Mouse (Mus musculus) testis, adult 2 months (tissue): ENCODE results near the gene Vkorc1l1. TPM values are rescaled to one million over a fixed set of nuclear protein-coding genes. Genes with fewer than 3 reads are reported as not detected.

Source experiments
- H3K27ac ChIP-seq: fragments of 200-500 bp; 2 replicates; pipeline ENCODE4 v1.5.1; 2012; ENCODE audit warnings: low read depth, low read length; ENCODE audit not compliant: control insufficient read depth, insufficient read depth
- H3K27me3 ChIP-seq: fragments of 200-500 bp; 2 replicates; pipeline ENCODE4 v1.6.1; 2012; ENCODE audit warnings: mild to moderate bottlenecking, low read length, moderate library complexity; ENCODE audit not compliant: control insufficient read depth, insufficient read depth
- H3K36me3 ChIP-seq: fragments of 200-500 bp; 2 replicates; pipeline ENCODE4 v1.6.1; 2012; ENCODE audit warnings: mild to moderate bottlenecking, low read length; ENCODE audit not compliant: control insufficient read depth, insufficient read depth
- H3K4me1 ChIP-seq: fragments of 200-500 bp; 2 replicates; pipeline ENCODE4 v1.6.1; 2012; ENCODE audit warnings: low read length; ENCODE audit not compliant: control insufficient read depth, insufficient read depth
- H3K4me3 ChIP-seq: fragments of 200-500 bp; 2 replicates; pipeline ENCODE4 v1.5.1; 2012; ENCODE audit warnings: low read depth, mild to moderate bottlenecking, low read length, moderate library complexity, mixed read lengths; ENCODE audit not compliant: control insufficient read depth
- CTCF ChIP-seq: fragments of 200-500 bp; IDR thresholded peaks from 2 replicates; pipeline ENCODE4 v1.5.1; 2012; ENCODE audit warnings: low read depth, mild to moderate bottlenecking, inconsistent platforms, low read length, moderate library complexity; ENCODE audit not compliant: control insufficient read depth, insufficient read depth, insufficient replicate concordance
- POLR2A ChIP-seq: fragments of 200-500 bp; IDR thresholded peaks from 2 replicates; pipeline ENCODE4 v1.6.1; 2012; ENCODE audit warnings: low read depth, mild to moderate bottlenecking, inconsistent platforms, low read length, moderate library complexity; ENCODE audit not compliant: control insufficient read depth
- polyA plus RNA-seq: library from polyadenylated mRNA; depleted of rRNA; stranded (reverse); fragments of >200 nt; gene quantifications from 2 replicates; pipeline ENCODE4 v1.2.3, GENCODE M21; 2012

Vkorc1l1 gene
- polyA plus RNA-seq, 1 experiment = 19.9 TPM

- H3K4me3 ChIP-seq = no peak overlapping the region
- TF ChIP-seq CTCF (no peak), POLR2A (no peak)
- no peaks in the 10 kb centered on the region; the same call in 1 of the 2 replicates for H3K36me3 ChIP-seq
- H3K27me3 ChIP-seq = no peaks in the 10 kb centered on the region
- no peak overlapping the region for H3K27ac ChIP-seq
- peaks cover 3% of the 10 kb centered on the region for H3K4me1 ChIP-seq
Measured at GRCm38 (mm10) chr5:129943402-129943801, 1.6 kb downstream of the Vkorc1l1 start.

- no peak overlapping the region for H3K27ac ChIP-seq
- peaks cover 2% of the 10 kb centered on the region for H3K4me1 ChIP-seq
- no peak overlapping the region for H3K4me3 ChIP-seq
- TF ChIP-seq POLR2A = no peak
- no peak for TF ChIP-seq CTCF
- H3K36me3 ChIP-seq = peaks cover 2% of the 10 kb centered on the region; the same call in 1 of the 2 replicates
- no peaks in the 10 kb centered on the region for H3K27me3 ChIP-seq
Measured at GRCm38 (mm10) chr5:129947528-129948033, 5.8 kb downstream of the Vkorc1l1 start.

- H3K27ac ChIP-seq = no peak overlapping the region
- TF ChIP-seq CTCF (no peak), POLR2A (no peak)
- H3K4me3 ChIP-seq = no peak overlapping the region
- peaks cover 2% of the 10 kb centered on the region; the same call in 1 of the 2 replicates for H3K36me3 ChIP-seq
- H3K27me3 ChIP-seq = no peaks in the 10 kb centered on the region
- no peaks in the 10 kb centered on the region; the same call in 1 of the 2 replicates for H3K4me1 ChIP-seq
Measured at GRCm38 (mm10) chr5:129952143-129952542, 10.4 kb downstream of the Vkorc1l1 start.

- Histone ChIP-seq H3K27ac (no peak overlapping the region), H3K27me3 (no peaks in the 10 kb centered on the region), H3K4me3 (no peak overlapping the region), H3K36me3 (no peaks in the 10 kb centered on the region; the same call in 1 of the 2 replicates), H3K4me1 (no peaks in the 10 kb centered on the region; the same call in 1 of the 2 replicates)
- TF ChIP-seq CTCF = no peak
- TF ChIP-seq POLR2A = no peak
Measured at GRCm38 (mm10) chr5:129954473-129955254, 12.9 kb downstream of the Vkorc1l1 start.

- H3K27ac ChIP-seq = no peak overlapping the region
- no peaks in the 10 kb centered on the region for H3K27me3 ChIP-seq
- no peak overlapping the region for H3K4me3 ChIP-seq
- no peaks in the 10 kb centered on the region; the same call in 1 of the 2 replicates for H3K4me1 ChIP-seq
- H3K36me3 ChIP-seq = no peaks in the 10 kb centered on the region; the same call in 1 of the 2 replicates
- TF ChIP-seq CTCF = no peak
- TF ChIP-seq POLR2A = no peak
Measured at GRCm38 (mm10) chr5:129955792-129956191, 14.0 kb downstream of the Vkorc1l1 start.

GRCm38 (mm10) chr5:129963224-129963623 is 21.5 kb downstream of the Vkorc1l1 start:
- TF ChIP-seq POLR2A = no peak
- no peak for TF ChIP-seq CTCF

GRCm38 (mm10) chr5:129966448-129966847 is 24.7 kb downstream of the Vkorc1l1 start:
- TF ChIP-seq CTCF = no peak
- no peak for TF ChIP-seq POLR2A
- Histone ChIP-seq H3K36me3 (no peaks in the 10 kb centered on the region; the same call in 1 of the 2 replicates), H3K27me3 (no peaks in the 10 kb centered on the region), H3K27ac (no peak overlapping the region), H3K4me3 (no peak overlapping the region), H3K4me1 (no peaks in the 10 kb centered on the region)

More at GRCm38 (mm10) chr5:129963224-129963623, 21.5 kb downstream of the Vkorc1l1 start:
- Histone ChIP-seq H3K4me3 (no peak overlapping the region), H3K27ac (no peak overlapping the region), H3K36me3 (no peaks in the 10 kb centered on the region), H3K4me1 (no peaks in the 10 kb centered on the region), H3K27me3 (no peaks in the 10 kb centered on the region)
